Mouse (Mus musculus) colon, adult 2 months (tissue): Measurements from ENCODE around the gene Zscan4d. TPM values are rescaled to one million over a fixed set of nuclear protein-coding genes. Genes with fewer than 3 reads are reported as not detected.

Source experiments
- polyA plus RNA-seq: library from polyadenylated mRNA; depleted of rRNA; stranded (reverse); fragments of >200 nt; gene quantifications from 2 replicates; pipeline ENCODE4 v1.2.3, GENCODE M21; 2012; rRNA removed

Gene Zscan4d
- polyA plus RNA-seq = not detected in 2 replicates

GRCm38 (mm10) chr7:11166059-11166458 lies at the start of gene Zscan4d:
TSS of gene Zscan4d (minus strand) at chr7:11166159.

Other genes with a start within 250 kb of the Zscan4d start
- gene Zscan4c, start 160.4 kb downstream of the Zscan4d start, polyA plus RNA-seq = not detected in 2 replicates
- gene Zscan4-ps1, start 96.5 kb downstream of the Zscan4d start, polyA plus RNA-seq = not detected in 2 replicates
- not detected in 2 replicates for gene Zscan4e, start 144.5 kb upstream of the Zscan4d start, polyA plus RNA-seq
- not detected in 2 replicates for gene Zscan4f, start 231.8 kb upstream of the Zscan4d start, polyA plus RNA-seq